Mouse (Mus musculus): ENCODE data around the gene Sycp3. TPM values are rescaled to one million over a fixed set of nuclear protein-coding genes. Genes with fewer than 3 reads are reported as not detected.

Gene Sycp3
- total RNA-seq, 2 experiments from 2014 or later, result 0.71 to 1.3 TPM

Other genes starting within 250 kb of the Sycp3 start
- under 1 TPM; 0.80 to 0.82 TPM for gene Dram1, start 80.5 kb upstream of the Sycp3 start, total RNA-seq (2021)
- gene Gnptab, start 80.4 kb upstream of the Sycp3 start, total RNA-seq (2021), result 10 to 100 TPM; 66.6 to 68.1 TPM
- 10 to 100 TPM; 36.3 to 43.3 TPM for gene Chpt1, start 44.5 kb downstream of the Sycp3 start, total RNA-seq (2021)
- gene Mybpc1, start 145.6 kb downstream of the Sycp3 start, total RNA-seq (2021), result 1 to 10 TPM; 4.6 to 5.7 TPM
- not detected for gene Spic, start 225.4 kb downstream of the Sycp3 start, total RNA-seq (2021)